Mouse (Mus musculus) cerebellum, adult (tissue): ENCODE data around the gene Zfp764.
"Not testable (repeated sequence)": the region's sequence is repeated elsewhere in the genome, so short reads cannot be mapped to it uniquely, and the experiment has no call there.

ENCODE experiments used
- ATAC-seq: cut with Nextera tagmentation; 2 replicates; pipeline ENCODE4 v1.9.2; 2017; ENCODE audit warnings: mild to moderate bottlenecking, moderate library complexity, mixed read lengths; ENCODE audit not compliant: insufficient number of reproducible peaks, low FRiP score, low TSS enrichment

Gene Zfp764

GRCm38 (mm10) chr7:127392251-127392824 is 14.3 kb downstream of the Zfp764 start:
- no peak for ATAC-seq

GRCm38 (mm10) chr7:127391538-127391937 is 15.1 kb downstream of the Zfp764 start:
- no peak for ATAC-seq

GRCm38 (mm10) chr7:127390306-127390705 is 16.3 kb downstream of the Zfp764 start:
- ATAC-seq = no peak

- ATAC-seq = not testable (repeated sequence)
These were observed 18.4 kb downstream of the Zfp764 start for GRCm38 (mm10) chr7:127388201-127388600.

GRCm38 (mm10) chr7:127386641-127387392 is 19.8 kb downstream of the Zfp764 start, which contains the start of gene 9130019O22Rik:
Gene 9130019O22Rik, minus strand, starts transcription at chr7:127387166.
- peak; percentile 79; the same call in 1 of the 2 replicates for ATAC-seq

- ATAC-seq = not testable (repeated sequence)
These were observed 21.1 kb downstream of the Zfp764 start for GRCm38 (mm10) chr7:127385560-127385959.

GRCm38 (mm10) chr7:127378310-127378921 is 28.2 kb downstream of the Zfp764 start:
- no peak for ATAC-seq

- ATAC-seq = peak; percentile 91; the same call in 1 of the 2 replicates
These were observed 31.1 kb downstream of the Zfp764 start, which contains the start of gene Zfp747 for GRCm38 (mm10) chr7:127375271-127376245. Gene Zfp747, minus strand, starts transcription at chr7:127376050.

- not testable (repeated sequence) for ATAC-seq
These were observed 34.8 kb downstream of the Zfp764 start for GRCm38 (mm10) chr7:127371870-127372269.

GRCm38 (mm10) chr7:127371213-127371612 is 35.4 kb downstream of the Zfp764 start:
- no peak for ATAC-seq

GRCm38 (mm10) chr7:127366249-127366648 is 40.4 kb downstream of the Zfp764 start:
- ATAC-seq = no peak

- ATAC-seq = no peak
These were observed 42.5 kb downstream of the Zfp764 start for GRCm38 (mm10) chr7:127364166-127364565.

- ATAC-seq = peak; percentile 74; the same call in 1 of the 2 replicates
These were observed 43.1 kb downstream of the Zfp764 start for GRCm38 (mm10) chr7:127363475-127363921.

- ATAC-seq = not testable (repeated sequence)
These were observed 44.2 kb downstream of the Zfp764 start for GRCm38 (mm10) chr7:127362418-127362817.

- ATAC-seq = no peak
These were observed 45.2 kb downstream of the Zfp764 start for GRCm38 (mm10) chr7:127361449-127361848.

GRCm38 (mm10) chr7:127360265-127360664 is 46.4 kb downstream of the Zfp764 start:
- no peak for ATAC-seq

GRCm38 (mm10) chr7:127358472-127358871 is 48.1 kb downstream of the Zfp764 start:
- no peak for ATAC-seq

GRCm38 (mm10) chr7:127357871-127358270 is 48.8 kb downstream of the Zfp764 start:
- ATAC-seq = no peak

GRCm38 (mm10) chr7:127355796-127356195 is 50.8 kb downstream of the Zfp764 start:
- ATAC-seq = no peak
